Mouse (Mus musculus) ovary, adult 18-20 months (tissue): ENCODE results near the gene Rad23a.

ENCODE experiments used
- DNase-seq: peaks from one replicate; pipeline ENCODE4 v3.0.0; 2022; ENCODE audit warnings: low spot score, mixed read lengths

Rad23a gene

GRCm38 (mm10) chr8:84840248-84840999 is at the start of gene Rad23a:
Rad23a (minus strand) TSS chr8:84840665.
- DNase-seq, result peak; percentile 83

GRCm38 (mm10) chr8:84889141-84889540 is 48.7 kb upstream of the Rad23a start:
- no peak for DNase-seq

GRCm38 (mm10) chr8:84888280-84888679 is 47.8 kb upstream of the Rad23a start:
- no peak for DNase-seq

- DNase-seq, result no peak
These were observed 44.3 kb upstream of the Rad23a start for GRCm38 (mm10) chr8:84884728-84885127.

- no peak for DNase-seq
These were observed 38.5 kb upstream of the Rad23a start for GRCm38 (mm10) chr8:84878915-84879314.

GRCm38 (mm10) chr8:84877297-84878035 is 37.0 kb upstream of the Rad23a start:
- DNase-seq, result no peak

- no peak for DNase-seq
These were observed 33.9 kb upstream of the Rad23a start for GRCm38 (mm10) chr8:84874339-84874738.

GRCm38 (mm10) chr8:84873016-84873415 is 32.6 kb upstream of the Rad23a start:
- no peak for DNase-seq

GRCm38 (mm10) chr8:84872309-84872965 is 32.0 kb upstream of the Rad23a start:
- DNase-seq, result no peak

GRCm38 (mm10) chr8:84871376-84872308 is 31.2 kb upstream of the Rad23a start, which contains the start of gene Syce2:
Syce2 (plus strand) TSS chr8:84872111.
- peak; percentile 57 for DNase-seq

GRCm38 (mm10) chr8:84856864-84857441 is 16.5 kb upstream of the Rad23a start, which contains the start of gene Farsa:
Farsa (plus strand) TSS chr8:84856989.
- DNase-seq, result peak; percentile 85

- DNase-seq, result no peak
These were observed 16.0 kb upstream of the Rad23a start for GRCm38 (mm10) chr8:84856434-84856833.

GRCm38 (mm10) chr8:84847684-84848435 is 7.4 kb upstream of the Rad23a start:
- DNase-seq, result no peak

- DNase-seq, result peak; percentile 100
These were observed 6.5 kb upstream of the Rad23a start, which contains the start of gene Calr for GRCm38 (mm10) chr8:84846722-84847572. Calr (minus strand) TSS chr8:84846934.

GRCm38 (mm10) chr8:84846094-84846721 is 5.7 kb upstream of the Rad23a start:
- no peak for DNase-seq

- DNase-seq, result no peak
These were observed 5.1 kb upstream of the Rad23a start for GRCm38 (mm10) chr8:84845355-84846093.

GRCm38 (mm10) chr8:84844397-84845070 is 4.1 kb upstream of the Rad23a start:
- no peak for DNase-seq

- no peak for DNase-seq
These were observed 1.0 kb upstream of the Rad23a start for GRCm38 (mm10) chr8:84841514-84841913.
